Mouse (Mus musculus) forelimb bud, embryonic 11.5 days (tissue): ENCODE data around the gene Itgb7.

Source experiments
- DNase-seq: peaks from one replicate; pipeline ENCODE4 v3.0.0-alpha.2; 2012; ENCODE audit warnings: low read depth, low spot score

Gene Itgb7

DNA sequence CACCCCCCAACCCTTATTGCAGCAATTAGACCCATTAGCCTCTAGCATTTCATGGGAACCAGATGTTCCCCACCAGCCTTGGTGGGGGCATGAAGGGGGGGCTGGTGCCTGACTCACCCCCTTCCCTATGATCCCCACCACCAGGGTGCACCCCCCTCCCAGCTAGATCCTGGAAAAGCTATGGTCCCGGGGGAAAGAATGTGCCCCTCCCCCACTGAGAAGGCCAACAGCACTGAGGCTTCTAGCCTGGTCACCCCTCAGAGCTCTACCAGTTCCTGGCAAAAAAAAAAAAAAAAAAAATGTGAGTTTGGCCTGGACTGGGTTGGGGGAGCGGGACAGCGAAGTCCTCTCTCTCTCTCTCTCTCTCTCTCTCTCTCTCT lies 17.1 kb upstream of the Itgb7 start:
- peak; percentile 88 for DNase-seq

DNA sequence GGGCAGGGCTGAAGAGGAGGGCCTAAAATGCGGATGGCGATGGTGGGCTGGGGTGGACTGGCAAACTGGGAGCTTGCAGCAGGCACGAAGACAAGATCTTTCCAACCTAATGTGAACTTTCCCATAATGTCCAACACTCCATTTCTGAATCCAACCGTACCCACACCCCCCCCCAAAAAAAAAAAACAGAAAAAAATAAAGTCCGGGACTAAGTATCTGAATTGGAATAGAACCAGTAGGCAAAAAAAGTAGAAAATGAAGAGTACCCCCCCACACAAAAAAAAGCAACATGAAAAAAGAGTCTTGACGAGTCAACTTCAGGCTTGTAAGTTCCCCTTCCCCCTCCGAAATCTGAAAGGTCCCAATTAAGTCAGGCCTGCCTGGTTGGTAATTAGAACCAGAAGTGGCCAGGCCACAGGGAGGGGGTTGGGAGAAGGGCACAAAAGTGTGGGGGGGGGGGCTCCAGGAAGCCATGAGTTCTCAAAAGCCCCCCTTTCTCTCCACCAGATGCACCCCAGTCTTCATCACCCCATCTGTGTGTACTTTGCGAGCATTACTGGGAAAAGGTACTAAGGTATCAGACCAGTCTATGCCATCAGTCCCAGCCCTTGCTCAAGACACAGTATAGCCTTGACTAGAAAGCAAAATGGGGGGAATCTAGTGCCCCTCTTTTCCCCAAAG lies 16.5 kb upstream of the Itgb7 start:
- DNase-seq: peak; percentile 78

DNA sequence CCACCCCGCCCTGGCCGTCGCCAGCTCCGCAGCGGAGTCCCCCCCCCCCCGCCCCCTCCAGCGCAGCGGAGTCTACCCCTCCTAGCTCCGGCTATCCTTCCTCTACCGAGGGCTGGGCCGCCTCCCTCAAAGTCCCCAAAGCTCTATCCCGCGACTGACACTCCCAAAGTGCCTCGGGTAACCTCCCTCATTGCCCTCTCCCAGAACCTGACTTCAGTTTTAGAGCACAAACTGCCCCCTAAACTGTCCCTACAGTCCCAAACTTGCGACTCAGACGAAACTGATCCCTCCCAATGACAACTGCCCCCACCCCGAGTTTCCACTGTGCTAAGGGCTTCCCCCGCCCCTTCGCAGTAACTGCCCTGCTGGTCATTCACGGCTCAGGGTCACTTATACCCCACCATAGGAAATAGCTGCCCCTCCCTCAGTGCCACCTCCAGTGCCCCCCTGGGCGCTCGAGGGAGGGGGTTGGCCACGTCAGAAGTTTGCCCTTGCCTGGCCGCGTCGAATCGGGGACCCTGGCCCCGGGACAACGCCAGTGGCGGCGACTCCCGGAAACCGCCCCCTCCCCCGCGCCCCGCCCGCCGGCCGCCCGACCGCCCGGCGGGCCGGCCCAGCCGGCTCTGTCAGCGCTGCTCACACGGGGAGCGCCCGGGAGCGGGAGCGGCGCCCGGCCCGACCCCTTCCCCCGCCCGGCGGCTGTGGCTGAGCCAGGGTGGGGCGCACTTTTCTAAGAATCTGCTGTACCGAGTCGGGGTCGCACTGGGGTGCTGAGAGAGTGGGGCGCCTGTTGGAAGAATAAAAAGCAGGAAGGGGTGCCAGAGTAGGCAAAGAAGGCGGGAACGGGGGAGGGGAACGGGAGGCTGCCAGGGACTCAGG lies 15.7 kb upstream of the Itgb7 start:
- DNase-seq: no peak

DNA sequence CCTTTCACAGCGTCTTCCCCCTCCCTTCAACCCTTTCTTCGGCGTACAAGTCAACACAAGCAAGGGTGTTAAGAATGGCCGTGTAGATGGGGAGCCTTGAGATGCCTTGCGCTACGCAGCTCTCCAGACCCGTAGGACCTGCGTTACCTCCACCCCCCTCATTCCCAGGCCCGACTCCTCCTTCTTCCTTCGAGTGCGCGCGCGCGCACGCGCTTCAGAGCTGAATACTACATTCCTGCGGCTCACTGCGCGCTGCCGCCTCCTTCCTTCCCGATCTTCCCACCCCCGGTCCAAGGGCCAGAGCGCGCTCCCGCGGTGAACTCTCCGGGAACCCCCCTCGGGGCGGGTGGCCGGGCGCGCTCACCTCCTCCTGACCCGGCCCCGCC lies 15.1 kb upstream of the Itgb7 start:
- peak; percentile 98 for DNase-seq

DNA sequence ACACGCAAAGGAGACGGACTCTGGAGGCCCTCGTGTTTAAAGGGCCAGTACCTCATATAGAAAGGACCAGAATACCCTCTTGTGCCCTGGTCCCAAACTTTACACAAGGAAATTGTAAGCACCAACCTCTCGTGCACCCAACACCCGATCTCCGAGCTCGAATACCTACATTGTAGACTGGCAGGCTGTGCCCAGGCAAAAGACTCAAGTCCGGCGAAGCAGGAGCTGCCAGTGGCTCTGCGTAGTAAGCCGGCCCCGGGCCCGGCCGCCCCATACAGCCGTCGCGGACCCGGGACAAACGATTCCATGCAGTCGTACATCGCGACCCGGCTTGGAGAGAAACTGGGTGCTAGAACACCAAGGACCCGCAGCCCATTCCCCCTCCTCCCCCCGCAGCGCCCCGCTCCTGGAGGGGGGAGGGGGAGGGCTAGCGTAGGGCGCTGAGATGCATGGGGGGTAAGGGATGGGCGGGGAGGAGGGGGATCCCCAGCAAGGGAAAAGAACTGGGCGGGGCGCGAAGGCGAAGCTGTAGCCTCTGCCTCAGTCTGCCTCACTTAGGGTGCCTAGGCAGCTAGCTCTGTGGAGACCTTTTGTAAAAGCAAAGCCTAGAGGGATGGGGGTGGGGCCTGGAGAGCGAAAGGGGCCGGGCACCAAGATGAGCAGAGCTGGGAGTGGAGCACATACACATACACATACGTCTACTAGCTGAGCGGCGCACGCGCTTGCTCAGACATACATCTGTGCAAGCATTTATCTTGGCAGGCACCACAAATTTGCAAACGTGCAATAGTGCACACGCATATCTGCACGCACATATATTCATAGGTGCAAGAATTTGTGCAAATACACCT lies 14.4 kb upstream of the Itgb7 start:
- peak; percentile 78 for DNase-seq

DNA sequence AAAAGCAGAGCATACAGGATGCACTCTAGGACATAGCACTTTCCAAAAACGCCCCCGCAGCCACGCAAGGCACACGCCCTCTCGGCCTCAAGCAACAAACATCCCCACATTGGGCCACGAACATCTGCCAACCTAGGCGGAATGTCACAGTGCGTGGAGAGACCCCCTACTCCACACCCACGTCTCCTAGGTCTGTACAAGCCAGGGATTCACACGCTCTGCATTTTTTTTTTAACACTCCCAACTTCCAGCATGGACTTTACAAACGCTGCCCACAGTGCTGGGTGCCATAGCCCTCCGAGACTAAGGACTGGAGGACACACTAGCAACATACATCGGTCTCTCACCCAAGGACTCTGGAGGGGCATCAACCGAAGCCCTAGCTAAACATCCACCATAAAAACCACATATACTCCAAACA lies 13.7 kb upstream of the Itgb7 start:
- no peak for DNase-seq

DNA sequence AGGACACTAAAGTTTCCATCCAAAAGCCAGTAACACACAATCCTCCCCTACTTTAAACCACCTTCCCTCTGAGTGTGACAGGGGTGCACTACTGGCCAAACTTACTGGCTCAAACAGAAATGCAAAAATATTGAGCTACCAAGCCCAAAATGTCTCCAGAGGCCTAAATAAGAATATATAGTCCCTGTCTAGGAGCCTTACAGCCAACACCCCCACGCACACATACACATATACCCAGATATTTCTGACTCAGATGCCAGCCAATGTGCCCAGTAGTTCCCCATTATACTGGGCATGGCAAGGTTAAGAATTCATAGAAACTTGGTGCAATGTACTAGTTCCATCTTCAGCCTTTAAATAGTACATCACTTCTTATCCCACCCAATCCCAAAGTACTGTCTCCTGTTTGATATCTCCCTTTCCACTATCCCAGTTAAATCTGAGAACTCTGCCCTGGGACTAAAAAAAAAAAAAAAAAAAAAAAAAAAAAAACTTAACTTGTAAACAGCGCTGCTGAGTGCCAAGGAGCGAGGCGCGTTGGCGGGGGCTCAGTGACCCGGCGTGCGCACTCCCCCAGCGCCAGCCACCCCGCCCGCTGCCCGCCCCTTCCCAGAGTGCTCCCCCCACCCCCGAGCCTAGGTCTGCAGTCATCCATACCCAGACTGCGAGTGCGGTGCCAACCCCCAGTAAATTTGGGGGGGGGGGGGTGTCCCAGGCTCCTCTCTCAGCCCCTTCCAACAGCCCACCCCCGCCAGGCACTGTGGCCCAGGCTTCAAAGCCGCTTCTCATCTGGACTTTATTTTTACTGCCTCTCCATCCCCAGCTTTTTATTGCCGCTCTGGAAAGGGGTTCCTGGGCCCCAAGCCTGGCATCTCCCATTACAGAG lies 12.8 kb upstream of the Itgb7 start:
- no peak for DNase-seq

DNA sequence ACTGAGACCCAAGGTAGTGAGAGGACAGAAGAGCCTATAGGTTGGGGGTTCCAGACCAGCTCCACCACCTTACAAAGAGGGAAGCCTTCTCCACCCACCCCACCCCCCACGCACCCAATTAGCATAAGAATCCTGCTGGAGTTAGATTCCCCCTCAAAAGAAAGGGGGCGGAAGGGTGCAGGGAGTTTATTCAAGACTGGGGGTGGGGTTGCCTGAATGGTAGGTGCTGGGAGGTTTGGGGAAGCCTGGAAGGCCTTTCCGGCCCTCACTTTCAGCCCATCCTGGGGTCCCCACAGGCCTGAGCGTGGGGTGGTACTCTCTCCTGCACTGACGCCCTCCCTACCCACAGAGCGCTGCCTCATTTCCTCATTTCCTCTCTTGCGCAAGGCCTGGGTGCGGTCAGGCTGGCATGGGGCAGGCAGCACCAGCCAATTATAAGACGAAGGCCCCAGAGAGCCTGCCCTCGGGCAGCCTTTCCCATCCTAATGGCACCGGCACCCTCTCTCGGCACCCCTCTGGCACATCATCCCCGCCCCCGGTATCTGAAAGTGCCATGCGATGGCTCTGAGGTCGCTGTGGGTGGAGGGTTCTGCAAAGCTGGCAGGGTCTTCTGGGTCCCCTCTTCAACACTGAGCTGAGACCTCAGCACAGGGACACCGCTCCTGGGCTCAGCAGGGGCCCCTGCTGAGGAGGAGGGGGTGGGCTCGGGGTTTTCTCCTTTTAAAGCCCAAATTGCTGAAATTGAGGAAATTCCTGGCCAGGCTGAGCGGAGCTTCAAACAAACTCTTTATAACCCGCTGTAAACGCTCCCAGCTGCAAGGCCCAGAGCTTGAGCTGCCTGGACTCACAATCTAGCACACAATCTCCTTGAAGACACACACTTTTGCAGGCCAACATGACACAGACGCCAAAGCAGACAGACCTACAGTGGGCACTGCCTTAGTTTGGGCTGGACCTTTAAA lies 11.8 kb upstream of the Itgb7 start:
- no peak for DNase-seq

DNA sequence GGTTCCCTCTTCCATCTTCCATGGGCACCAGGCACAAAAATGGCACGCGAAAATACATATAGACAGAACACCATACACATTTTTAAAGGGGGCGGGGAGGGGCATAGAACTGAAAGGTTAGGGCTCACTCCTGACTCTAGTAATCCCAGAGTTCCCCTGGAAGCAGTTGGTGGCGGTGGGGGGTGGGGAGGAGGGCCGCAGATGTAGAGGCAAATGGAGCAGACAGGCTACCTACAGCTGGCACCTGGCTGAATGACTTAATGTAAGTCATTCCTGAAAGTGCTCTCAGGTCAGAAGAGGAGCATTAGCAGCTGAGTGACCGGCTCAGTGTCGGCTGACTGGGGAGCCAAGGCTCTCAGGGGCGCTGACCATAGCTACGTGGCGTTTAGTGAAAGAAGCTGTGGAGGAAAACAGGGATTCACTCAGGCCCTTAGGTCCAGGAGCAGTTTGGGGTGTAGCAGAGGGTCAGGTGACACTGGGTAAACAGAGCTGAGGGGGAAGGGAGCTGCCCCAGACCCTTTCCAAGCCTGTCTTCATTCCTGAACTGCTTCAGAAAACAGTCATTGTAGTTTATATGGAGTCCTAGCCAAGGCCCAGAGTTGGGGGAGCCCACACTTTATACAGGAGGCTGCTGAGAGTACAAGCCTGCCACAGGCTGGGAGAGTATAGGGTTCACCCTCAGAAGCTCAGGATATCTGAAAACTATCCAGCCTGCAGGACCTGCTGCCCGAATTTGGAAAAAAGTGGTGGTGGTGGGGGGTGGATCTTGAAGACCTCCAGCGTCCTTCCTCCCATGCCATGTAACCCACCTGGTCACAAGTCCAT lies 10.9 kb upstream of the Itgb7 start:
- DNase-seq: no peak

DNA sequence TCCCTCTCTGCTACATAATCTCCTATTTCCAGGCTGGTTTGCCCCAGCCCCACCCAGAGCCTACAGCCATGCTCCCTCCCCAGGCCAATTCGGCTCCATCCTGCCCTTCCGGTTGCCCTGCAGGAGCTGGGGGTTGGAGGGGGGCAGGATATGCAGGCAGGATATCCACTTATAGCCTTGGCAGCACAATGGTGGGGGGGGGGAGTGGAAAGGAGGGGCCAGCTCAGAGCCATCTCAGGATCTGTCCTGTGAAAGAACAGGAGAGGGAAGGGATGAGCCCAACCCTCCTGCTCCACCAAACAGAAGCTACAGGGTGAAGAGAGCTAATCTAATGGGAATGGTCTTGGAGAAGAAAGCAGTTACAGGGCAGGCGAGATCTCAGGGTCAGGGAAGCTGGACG lies 8.9 kb upstream of the Itgb7 start:
- DNase-seq: no peak

DNA sequence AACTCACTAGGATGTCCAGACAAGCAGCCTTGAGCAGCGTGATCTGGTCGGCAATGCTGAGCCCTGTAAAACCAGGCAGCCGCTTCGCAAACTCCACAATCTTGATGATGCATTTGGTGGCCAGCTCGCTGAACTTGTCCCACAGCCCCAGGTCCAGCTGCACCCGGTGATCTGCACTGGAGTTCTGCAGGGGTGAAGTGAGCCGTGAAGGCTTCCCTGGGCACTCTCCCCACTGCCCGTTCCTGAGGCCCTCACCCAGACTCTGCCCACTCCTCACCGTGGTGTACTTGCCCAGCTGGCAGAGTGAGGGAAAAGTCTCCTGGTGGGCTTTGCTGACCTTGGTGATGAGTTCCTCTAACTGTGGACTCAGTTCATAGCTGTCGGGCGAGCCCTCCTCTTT lies 8.1 kb upstream of the Itgb7 start:
- no peak for DNase-seq

DNA sequence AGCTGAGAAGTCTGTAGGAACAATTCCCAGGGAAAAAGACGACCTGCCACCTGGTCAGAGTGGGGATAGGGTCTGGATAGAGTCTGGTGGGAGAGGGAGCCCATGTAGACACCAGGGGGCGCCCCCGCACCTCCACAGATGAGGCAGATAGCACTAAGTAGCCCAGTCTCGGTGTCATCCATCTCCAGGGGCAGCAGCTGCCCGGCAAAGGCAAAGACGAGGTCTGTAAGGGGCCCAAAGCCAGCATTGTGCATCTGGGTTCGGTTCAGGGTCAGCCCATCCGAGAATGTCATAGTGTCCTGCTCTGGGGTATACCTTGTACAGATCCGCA lies 7.5 kb upstream of the Itgb7 start:
- no peak for DNase-seq

DNA sequence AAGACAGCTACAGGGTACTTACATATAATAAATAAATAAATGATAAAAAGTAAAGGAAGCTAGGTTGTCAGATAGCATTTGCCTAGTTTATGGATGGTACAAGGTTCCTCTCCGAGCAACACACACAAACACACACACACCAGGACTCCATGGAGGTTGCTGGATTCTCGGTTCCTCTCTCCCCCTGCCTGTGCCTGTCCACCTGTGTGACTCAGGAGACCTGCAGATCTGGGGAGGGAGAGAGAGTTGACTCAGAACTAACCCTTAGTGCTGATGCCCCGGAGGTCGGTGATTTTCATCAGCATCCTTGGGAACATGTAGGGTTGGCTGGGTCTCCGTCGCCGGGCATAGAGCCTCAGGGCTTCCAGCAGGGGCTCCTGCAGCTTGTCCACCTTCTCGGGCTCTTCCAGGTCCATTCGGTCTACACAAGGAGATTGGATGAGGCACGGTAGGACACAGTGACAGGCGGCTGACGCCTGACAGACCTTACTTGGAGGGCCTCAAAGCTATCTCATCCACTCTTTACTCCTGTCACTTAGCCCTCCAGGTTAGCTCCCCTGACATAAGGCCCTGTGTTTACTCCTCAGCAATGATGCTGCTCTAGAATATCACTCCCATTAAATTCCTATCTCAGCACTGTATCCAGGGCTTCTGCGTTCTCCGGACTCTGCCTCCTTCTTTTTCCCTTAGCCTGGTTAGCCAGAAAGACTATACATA lies 7.0 kb upstream of the Itgb7 start:
- DNase-seq: no peak

DNA sequence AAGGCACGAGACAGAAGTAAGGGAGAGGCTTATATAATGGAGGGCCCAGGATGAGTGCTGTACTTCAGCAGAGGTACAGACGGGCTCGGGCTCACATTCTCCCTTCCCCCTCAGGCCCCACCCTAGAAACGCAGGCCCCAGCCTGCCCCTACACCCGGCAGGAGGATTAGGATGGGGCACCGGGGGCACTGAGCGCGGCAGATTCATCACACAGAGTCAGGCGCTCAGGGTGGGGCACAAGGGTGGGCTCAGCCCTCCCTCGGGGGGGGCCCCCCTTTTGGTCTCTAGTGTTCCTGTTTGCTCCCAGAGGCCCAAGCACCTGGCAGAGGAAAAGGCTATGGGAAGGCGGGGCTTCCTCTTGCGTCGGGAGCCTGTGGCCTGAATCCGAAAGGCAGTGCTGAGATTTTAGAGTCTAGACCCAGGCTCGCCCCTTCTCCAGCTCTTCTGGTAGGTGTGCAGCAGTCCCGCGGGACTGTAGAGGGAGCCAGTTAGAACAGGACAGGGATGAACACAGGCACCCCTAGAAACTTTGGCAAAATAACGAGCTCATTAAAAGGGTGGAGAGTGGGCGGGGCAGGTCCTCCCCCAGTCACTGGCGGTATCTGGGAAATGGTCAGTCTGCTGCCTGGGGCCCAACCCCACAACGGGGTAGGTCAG lies 3.8 kb upstream of the Itgb7 start:
- DNase-seq: no peak

DNA sequence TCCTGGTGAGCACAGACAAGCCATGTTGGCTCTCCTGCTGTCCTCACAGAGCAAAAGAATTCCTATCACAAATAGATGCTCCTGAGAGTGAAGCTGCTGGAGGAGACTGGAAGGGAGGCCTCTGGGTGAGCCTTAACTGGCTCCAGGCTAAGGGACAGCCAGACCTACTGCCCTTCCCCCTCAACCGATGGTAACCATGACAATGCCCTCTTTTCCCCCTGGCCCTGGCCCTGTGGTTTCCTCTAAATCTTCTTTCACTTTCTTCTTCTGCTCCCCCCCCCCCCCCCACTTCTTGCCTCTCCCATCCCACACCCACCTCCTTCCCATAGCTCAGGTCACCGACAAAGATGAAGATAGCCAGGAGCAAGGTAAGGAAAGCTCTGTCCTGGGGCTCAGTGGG lies 2.2 kb upstream of the Itgb7 start:
- no peak for DNase-seq

DNA sequence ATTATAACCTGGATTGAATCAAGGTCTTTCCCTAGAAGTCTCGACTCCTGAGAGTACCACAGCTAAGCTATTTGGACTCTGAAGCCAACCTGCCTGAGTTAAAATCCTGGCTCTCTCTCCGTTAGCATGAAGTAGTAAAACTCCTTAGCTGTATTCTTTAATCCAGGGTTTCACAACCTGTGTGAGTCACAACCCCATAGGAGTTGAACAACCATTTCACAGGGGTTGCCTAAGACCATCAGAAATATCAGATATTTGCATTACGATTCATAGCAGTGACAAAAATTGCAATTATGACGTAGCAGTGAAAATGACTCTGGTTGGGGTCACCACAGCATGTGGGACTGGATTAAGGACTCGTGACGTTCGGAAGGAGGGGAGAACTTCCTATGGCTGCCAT lies 1.0 kb upstream of the Itgb7 start:
- DNase-seq: no peak

DNA sequence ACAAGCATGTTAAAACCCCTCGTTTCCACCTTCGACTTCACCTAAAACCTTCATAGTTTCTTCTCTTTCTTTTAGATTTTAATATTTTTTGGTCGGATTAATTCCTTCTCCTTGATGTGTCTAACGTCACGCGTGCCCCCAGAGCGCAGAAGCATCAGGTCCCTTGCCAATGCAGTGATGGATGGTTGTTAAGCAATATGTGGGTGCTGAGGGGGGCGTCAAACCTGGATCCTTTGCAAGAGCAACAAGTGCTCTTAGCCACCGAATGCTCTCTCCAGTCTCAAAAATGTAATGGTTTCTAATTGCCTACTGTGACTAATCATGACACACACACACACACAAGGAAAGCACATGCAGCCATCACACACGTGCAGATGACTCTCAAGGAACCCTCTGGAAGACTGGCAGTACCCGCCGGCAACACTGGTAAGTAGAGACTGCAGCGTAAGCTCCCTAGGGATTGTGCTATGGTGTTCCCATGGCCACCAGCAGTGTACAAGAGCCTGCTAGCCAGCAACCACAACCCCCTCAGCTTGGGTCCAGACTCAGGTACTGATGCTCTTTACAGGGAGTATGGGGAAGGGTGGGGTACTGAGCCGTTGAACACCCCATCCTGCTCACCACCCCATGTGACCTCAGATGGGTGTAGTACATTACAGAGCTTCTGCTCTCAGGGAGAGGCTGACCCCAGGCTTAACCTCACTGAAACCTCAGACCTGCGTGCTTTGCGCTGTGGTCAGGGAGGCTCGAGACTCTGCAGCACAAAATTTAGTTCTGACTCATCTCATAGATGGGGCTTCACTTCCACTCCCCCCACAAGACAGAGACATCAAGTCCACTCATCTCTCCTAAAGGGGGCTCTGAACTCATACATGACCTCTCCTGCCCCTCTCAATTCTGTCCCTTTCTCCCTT lies 1.1 kb downstream of the Itgb7 start:
- no peak for DNase-seq
